Mouse (Mus musculus) embryonic stem cell, embryonic (primary cell): ENCODE measurements around the gene Lbh.

Experiments used
- CTCF ChIA-PET, 4 experiments: fragments of 300-600 bp in 2 of 4; fragments of 350-600 bp in 2 of 4; sonication (Branson Sonifier 250); formaldehyde crosslinking; loops; one replicate each; lab custom pipeline; 2022; ENCODE audit warnings: inconsistent platforms in 2 of 4; lab: Charles Lee
- POLR2A ChIA-PET, 4 experiments: fragments of 300-600 bp in 2 of 4; fragments of 350-600 bp in 2 of 4; sonication (Branson Sonifier 250); formaldehyde crosslinking; loops; one replicate each; lab custom pipeline; 2022; ENCODE audit warnings: antibody characterized with exemption in 4 of 4, inconsistent platforms in 1 of 4; lab: Charles Lee

The Lbh gene

GRCm38 (mm10) chr17:72951331-72951730, 33.2 kb downstream of the Lbh start:
- CTCF ChIA-PET: interaction anchor here in 1 of 4 experiments (0.6 kb wide), 1 partner anchor 137 kb away, joined by 3 read pairs; no protein-coding TSS in a partner anchor
- POLR2A ChIA-PET: no interaction called here

GRCm38 (mm10) chr17:72953811-72954685, 35.9 kb downstream of the Lbh start:
- ChIA-PET CTCF (interaction anchor here in 2 of 4 experiments (0.6 to 0.7 kb wide), 2 partner anchors 151 to 212 kb away, joined by 3 to 4 read pairs; no protein-coding TSS in a partner anchor), POLR2A (no interaction called here)

- ChIA-PET POLR2A (no interaction called here), CTCF (no interaction called here)
These were observed 37.4 kb downstream of the Lbh start for GRCm38 (mm10) chr17:72955534-72955933.

GRCm38 (mm10) chr17:72957016-72957415, 38.9 kb downstream of the Lbh start:
- ChIA-PET POLR2A (interaction anchor here in 1 of 4 experiments (2.0 kb wide), 1 partner anchor 38 kb away, joined by 4 read pairs; the partner anchor contains the start of gene Lbh), CTCF (no interaction called here)

- CTCF ChIA-PET: no interaction called here
- POLR2A ChIA-PET: no interaction called here
These were observed 40.8 kb downstream of the Lbh start for GRCm38 (mm10) chr17:72958886-72959285.

GRCm38 (mm10) chr17:72959497-72960039, 41.5 kb downstream of the Lbh start:
- ChIA-PET POLR2A (no interaction called here), CTCF (no interaction called here)

- CTCF ChIA-PET: no interaction called here
- POLR2A ChIA-PET: no interaction called here
These were observed 42.1 kb downstream of the Lbh start for GRCm38 (mm10) chr17:72960243-72960642.

- CTCF ChIA-PET: no interaction called here
- POLR2A ChIA-PET: no interaction called here
These were observed 42.8 kb downstream of the Lbh start for GRCm38 (mm10) chr17:72960873-72961272.

- ChIA-PET POLR2A (no interaction called here), CTCF (no interaction called here)
These were observed 44.0 kb downstream of the Lbh start for GRCm38 (mm10) chr17:72961953-72962630.

- ChIA-PET POLR2A (no interaction called here), CTCF (interaction anchor here in 1 of 4 experiments (0.6 to 0.7 kb wide), 2 partner anchors 40 to 41 kb away, joined by 3 to 4 read pairs; no protein-coding TSS in a partner anchor)
These were observed 47.6 kb downstream of the Lbh start for GRCm38 (mm10) chr17:72965687-72966086.

- ChIA-PET CTCF (interaction anchor here in 1 of 4 experiments (1.1 kb wide), 1 partner anchor 43 kb away, joined by 3 read pairs; no protein-coding TSS in a partner anchor), POLR2A (interaction anchor here in 1 of 4 experiments (0.6 kb wide), 1 partner anchor 1422 kb away, joined by 7 read pairs; no protein-coding TSS in a partner anchor)
These were observed 48.0 kb downstream of the Lbh start for GRCm38 (mm10) chr17:72966091-72966531.

GRCm38 (mm10) chr17:72966878-72967277, 48.8 kb downstream of the Lbh start:
- POLR2A ChIA-PET: interaction anchor here in 2 of 4 experiments (0.6 kb wide), 2 partner anchors 68 to 1421 kb away, joined by 3 to 7 read pairs; no protein-coding TSS in a partner anchor

GRCm38 (mm10) chr17:72967371-72968175, 49.5 kb downstream of the Lbh start:
- ChIA-PET CTCF (interaction anchor here in 2 of 4 experiments (0.6 to 1.1 kb wide), 3 partner anchors 41 to 1524 kb away, joined by 3 to 5 read pairs (median 4); no protein-coding TSS in a partner anchor), POLR2A (no interaction called here)

More at GRCm38 (mm10) chr17:72966878-72967277, 48.8 kb downstream of the Lbh start:
- CTCF ChIA-PET: interaction anchor here in 2 of 4 experiments (0.7 to 1.1 kb wide), 2 partner anchors 42 to 1523 kb away, joined by 3 to 5 read pairs; no protein-coding TSS in a partner anchor

GRCm38 (mm10) chr17:72968666-72969065, 50.6 kb downstream of the Lbh start:
- CTCF ChIA-PET: no interaction called here

GRCm38 (mm10) chr17:72970631-72971161, 52.6 kb downstream of the Lbh start:
- CTCF ChIA-PET: no interaction called here
- POLR2A ChIA-PET: interaction anchor here in 1 of 4 experiments (0.7 kb wide), 1 partner anchor 24 kb away, joined by 3 read pairs; no protein-coding TSS in a partner anchor

More at GRCm38 (mm10) chr17:72968666-72969065, 50.6 kb downstream of the Lbh start:
- POLR2A ChIA-PET: no interaction called here

- ChIA-PET POLR2A (interaction anchor here in 1 of 4 experiments (0.6 kb wide), 1 partner anchor 10 kb away, joined by 3 read pairs; no protein-coding TSS in a partner anchor), CTCF (no interaction called here)
These were observed 54.9 kb downstream of the Lbh start for GRCm38 (mm10) chr17:72973041-72973440.

GRCm38 (mm10) chr17:72976258-72977231, 58.4 kb downstream of the Lbh start:
- ChIA-PET CTCF (no interaction called here), POLR2A (interaction anchor here in 1 of 4 experiments (0.7 kb wide), 1 partner anchor 336 kb away, joined by 5 read pairs; no protein-coding TSS in a partner anchor)
